Mouse (Mus musculus) layer of hippocampus, postnatal 10 days (tissue): ENCODE results near the gene Klf16. TPM values are rescaled to one million over a fixed set of nuclear protein-coding genes. Genes with fewer than 3 reads are reported as not detected.

Experiments
- DNase-seq, 2 experiments: peaks; one replicate each; pipeline ENCODE4 v3.0.0; 2021; ENCODE audit warnings: low spot score in 2 of 2
- microRNA-seq, 2 experiments: library from miRNA; unstranded; fragments of <30 nt; microRNA quantifications; one replicate each; pipeline ENCODE4 v1.2.0; 2021
- total RNA-seq, 2 experiments: library from RNA; stranded (reverse); gene quantifications; 2 replicates each; pipeline ENCODE4 v1.2.3; 2021

The Klf16 gene
- total RNA-seq, 2 experiments from 2014 or later = 41.8 to 43.6 TPM

GRCm38 (mm10) chr10:80547539-80547938, 29.6 kb downstream of the Klf16 start:
- DNase-seq = no peak

GRCm38 (mm10) chr10:80546945-80547344, 30.2 kb downstream of the Klf16 start:
- no peak for DNase-seq

- no peak for DNase-seq
Measured at GRCm38 (mm10) chr10:80545590-80545989, 31.5 kb downstream of the Klf16 start.

GRCm38 (mm10) chr10:80543873-80544272, 33.2 kb downstream of the Klf16 start:
- DNase-seq = no peak

- no peak for DNase-seq
Measured at GRCm38 (mm10) chr10:80539493-80539892, 37.6 kb downstream of the Klf16 start.

- DNase-seq = peak in 1 of 2 experiments; percentile 46
Measured at GRCm38 (mm10) chr10:80538710-80539394, 38.3 kb downstream of the Klf16 start, which contains the start of gene Atp8b3. Atp8b3 (minus strand) TSS chr10:80539124.

GRCm38 (mm10) chr10:80538180-80538579, 38.9 kb downstream of the Klf16 start:
- DNase-seq = no peak

- no peak for DNase-seq
Measured at GRCm38 (mm10) chr10:80535711-80536110, 41.4 kb downstream of the Klf16 start.

GRCm38 (mm10) chr10:80535071-80535470, 42.0 kb downstream of the Klf16 start:
- DNase-seq = no peak

GRCm38 (mm10) chr10:80533704-80534103, 43.4 kb downstream of the Klf16 start:
- no peak for DNase-seq

- DNase-seq = no peak
Measured at GRCm38 (mm10) chr10:80532783-80533182, 44.3 kb downstream of the Klf16 start.

- DNase-seq = no peak
Measured at GRCm38 (mm10) chr10:80526172-80526571, 50.9 kb downstream of the Klf16 start.

- no peak for DNase-seq
Measured at GRCm38 (mm10) chr10:80523299-80523698, 53.8 kb downstream of the Klf16 start.

- DNase-seq = no peak
Measured at GRCm38 (mm10) chr10:80519287-80519686, 57.8 kb downstream of the Klf16 start.

Small RNA genes within 50 kb of the gene (microRNA-seq; reads per million reads assigned to microRNA genes)
- gene Mir6912 = 2.0 to 2.2 reads per million in 2 experiments

Other genes with a start within 250 kb of the Klf16 start
- 1 to 10 TPM; 7.1 to 8.0 TPM for gene Pcsk4, start 247.8 kb downstream of the Klf16 start, total RNA-seq
- gene Reep6, start 247.4 kb downstream of the Klf16 start, total RNA-seq = 10 to 100 TPM; 10.3 to 11.6 TPM
- 1 to 10 TPM in 1 of 2 experiments, under 1 TPM in 1; 0.75 to 1.2 TPM for gene Adamtsl5, start 228.9 kb downstream of the Klf16 start, total RNA-seq
- gene Plk5, start 220.9 kb downstream of the Klf16 start, total RNA-seq = 1 to 10 TPM; 1.7 to 3.8 TPM
- 10 to 100 TPM; 33.6 to 36.6 TPM for gene Mex3d, start 189.7 kb downstream of the Klf16 start, total RNA-seq
- 100 to 1,000 TPM; 119 to 129 TPM for gene Mbd3, start 177.8 kb downstream of the Klf16 start, total RNA-seq
- gene Uqcr11, start 170.5 kb downstream of the Klf16 start, total RNA-seq = 100 to 1,000 TPM; 503 to 527 TPM
- gene Tcf3, start 143.7 kb downstream of the Klf16 start, total RNA-seq = 10 to 100 TPM; 36.1 to 42.9 TPM
- gene Onecut3, start 82.5 kb downstream of the Klf16 start, total RNA-seq = under 1 TPM; 0.07 TPM
- gene Atp8b3, start 38.2 kb downstream of the Klf16 start, total RNA-seq = under 1 TPM; 0.21 to 0.38 TPM
- gene Rexo1, start 15.8 kb downstream of the Klf16 start, total RNA-seq = 10 to 100 TPM; 49.5 to 53.9 TPM
- gene Abhd17a, start 13.0 kb upstream of the Klf16 start, total RNA-seq = 100 to 1,000 TPM; 179 to 191 TPM
- 10 to 100 TPM; 34.9 to 42.9 TPM for gene Scamp4, start 25.6 kb upstream of the Klf16 start, total RNA-seq
- gene Adat3, start 25.6 kb upstream of the Klf16 start, total RNA-seq = 1 to 10 TPM; 2.1 to 4.5 TPM
- 1 to 10 TPM; 2.6 to 3.0 TPM for gene Gm49322, start 28.7 kb upstream of the Klf16 start, total RNA-seq
- 100 to 1,000 TPM; 146 to 157 TPM for gene Csnk1g2, start 45.5 kb upstream of the Klf16 start, total RNA-seq
- 10 to 100 TPM; 84.4 to 90.6 TPM for gene Btbd2, start 79.8 kb upstream of the Klf16 start, total RNA-seq
- 10 to 100 TPM; 48.5 to 53.2 TPM for gene Mknk2, start 100.8 kb upstream of the Klf16 start, total RNA-seq
- gene Mob3a, start 124.7 kb upstream of the Klf16 start, total RNA-seq = 10 to 100 TPM; 21.2 to 22.5 TPM
- 10 to 100 TPM; 51.0 to 69.9 TPM for gene Izumo4, start 124.9 kb upstream of the Klf16 start, total RNA-seq
- 100 to 1,000 TPM; 135 to 139 TPM for gene Ap3d1, start 164.9 kb upstream of the Klf16 start, total RNA-seq
- gene Dot1l, start 177.9 kb upstream of the Klf16 start, total RNA-seq = 10 to 100 TPM; 61.0 to 67.4 TPM
- gene Sf3a2, start 220.9 kb upstream of the Klf16 start, total RNA-seq = 10 to 100 TPM; 42.9 to 45.3 TPM
- 10 to 100 TPM; 61.9 to 72.8 TPM for gene Plekhj1, start 221.3 kb upstream of the Klf16 start, total RNA-seq
- gene Amh, start 227.9 kb upstream of the Klf16 start, total RNA-seq = 1 to 10 TPM; 2.1 to 2.5 TPM
- gene Jsrp1, start 236.2 kb upstream of the Klf16 start, total RNA-seq = 1 to 10 TPM; 1.4 TPM
- gene Oaz1, start 249.3 kb upstream of the Klf16 start, total RNA-seq = 100 to 1,000 TPM; 399 to 419 TPM